ENCODE assay signal across 28 mouse cellular contexts in genomic region chr3:85616389-85616788, GRCm38 (mm10).
"Had no signal": no experiment of that assay in that cellular context is flagged by ENCODE, and none has a peak within 500 bp of the region (broad histone marks: within the 10 kb centered on the region; RNA-seq: fewer than 3 reads in every experiment).

No protein-coding gene starts in this region.

- ATAC-seq: lung, postnatal 0 days; midbrain, embryonic 13.5 days; midbrain, embryonic 15.5 days; midbrain, embryonic 16.5 days had no signal

- H3K27me3 ChIP-seq: limb, embryonic 12.5 days; limb, embryonic 13.5 days; limb, embryonic 15.5 days; liver, embryonic 15.5 days; lung, embryonic 15.5 days; megakaryocyte, embryonic 14.5 days; midbrain, embryonic 12.5 days; midbrain, embryonic 13.5 days; midbrain, embryonic 15.5 days; neural tube, embryonic 12.5 days; neural tube, embryonic 13.5 days had no signal

- H3K36me3 ChIP-seq: midbrain, embryonic 15.5 days had no signal

- DNase-seq: layer of hippocampus, postnatal 36 days; left cerebral cortex, postnatal 4 days; lung, adult 18-20 months; lung, embryonic 14.5 days; lung, postnatal 10 days; lung, postnatal 14 days; lung, postnatal 36 days; lung, postnatal 4 days; midbrain, embryonic 14.5 days had no signal

- H3K27ac ChIP-seq: left cerebral cortex, adult 2 months; limb, embryonic 10.5 days; limb, embryonic 12.5 days; limb, embryonic 13.5 days; limb, embryonic 15.5 days; liver, embryonic 15.5 days; lung, embryonic 15.5 days; macrophage; midbrain, embryonic 10.5 days; midbrain, embryonic 12.5 days; midbrain, embryonic 13.5 days; midbrain, embryonic 15.5 days; neural tube, embryonic 12.5 days; neural tube, embryonic 13.5 days had no signal

- H3K4me1 ChIP-seq: limb, embryonic 10.5 days; limb, embryonic 12.5 days; limb, embryonic 13.5 days; limb, embryonic 15.5 days; liver, embryonic 15.5 days; lung, embryonic 15.5 days; megakaryocyte, embryonic 14.5 days; midbrain, embryonic 10.5 days; midbrain, embryonic 12.5 days; midbrain, embryonic 13.5 days; midbrain, embryonic 15.5 days; neural tube, embryonic 12.5 days; neural tube, embryonic 13.5 days had no signal

- H3K9ac ChIP-seq: limb, embryonic 12.5 days; limb, embryonic 13.5 days; limb, embryonic 15.5 days; liver, embryonic 15.5 days; lung, embryonic 14.5 days; lung, embryonic 15.5 days; midbrain, embryonic 12.5 days; midbrain, embryonic 13.5 days; midbrain, embryonic 15.5 days; neural tube, embryonic 12.5 days; neural tube, embryonic 13.5 days had no signal

- H3K4me3 ChIP-seq: left cerebral cortex, adult 2 months; limb, embryonic 10.5 days; limb, embryonic 12.5 days; limb, embryonic 13.5 days; limb, embryonic 15.5 days; liver, embryonic 15.5 days; lung, embryonic 15.5 days; megakaryocyte, embryonic 14.5 days; midbrain, embryonic 10.5 days; midbrain, embryonic 12.5 days; midbrain, embryonic 13.5 days; midbrain, embryonic 15.5 days; myocyte; neural tube, embryonic 12.5 days; neural tube, embryonic 13.5 days had no signal

- H3K9me3 ChIP-seq: limb, embryonic 10.5 days; limb, embryonic 12.5 days; limb, embryonic 13.5 days; limb, embryonic 15.5 days; liver, embryonic 15.5 days; lung, embryonic 15.5 days; megakaryocyte, embryonic 14.5 days; midbrain, embryonic 10.5 days; midbrain, embryonic 12.5 days; midbrain, embryonic 13.5 days; midbrain, embryonic 15.5 days; neural tube, embryonic 12.5 days; neural tube, embryonic 13.5 days had no signal

- H3K4me2 ChIP-seq: limb, embryonic 12.5 days; limb, embryonic 13.5 days; limb, embryonic 15.5 days; liver, embryonic 15.5 days; lung, embryonic 14.5 days; lung, embryonic 15.5 days; midbrain, embryonic 11.5 days; midbrain, embryonic 12.5 days; midbrain, embryonic 13.5 days; midbrain, embryonic 15.5 days; neural tube, embryonic 12.5 days; neural tube, embryonic 13.5 days had no signal
